Mouse (Mus musculus) C2C12 (cell line): ENCODE data around the gene Arf4.

ENCODE experiments used
- CTCF ChIP-seq: IDR thresholded peaks from one replicate; pipeline ENCODE4 v1.5.1; 2011; ENCODE audit not compliant: control insufficient read depth, insufficient read depth, insufficient read length
- MYOD1 ChIP-seq: IDR thresholded peaks from one replicate; pipeline ENCODE4 v1.6.1; 2011; ENCODE audit warnings: low read depth; ENCODE audit not compliant: control insufficient read depth, insufficient read length

DNA sequence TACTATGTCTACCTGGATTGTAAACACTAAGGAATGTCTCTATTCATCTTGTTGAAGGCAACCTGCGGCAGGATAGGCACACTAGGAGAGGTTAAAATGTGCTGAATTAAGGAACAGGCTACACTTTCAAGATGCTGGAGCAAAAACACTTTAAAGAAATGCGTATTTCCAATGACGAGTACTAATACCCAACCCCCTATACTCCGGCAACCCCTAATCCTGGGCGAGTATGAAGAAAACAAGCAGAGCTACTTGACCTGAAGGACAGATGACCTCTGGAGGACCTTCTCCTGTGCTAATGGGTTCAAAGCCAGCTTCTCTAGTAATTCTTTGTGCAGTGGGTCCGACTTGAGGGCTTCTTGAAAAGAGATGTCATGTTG lies 30.1 kb downstream of the Arf4 start:
- TF ChIP-seq CTCF, result no peak
- TF ChIP-seq MYOD1, result no peak
